Mouse (Mus musculus) ovary, postnatal 14 days (tissue): ENCODE data around the gene Ubtf.
A peak's percentile ranks its signal among the peaks of the same experiment; 100 is the strongest.
"Not testable (repeated sequence)": the region's sequence is repeated elsewhere in the genome, so short reads cannot be mapped to it uniquely, and the experiment has no call there.

Source experiments
- DNase-seq: peaks from one replicate; pipeline ENCODE4 v3.0.0; 2022; ENCODE audit warnings: low spot score

Ubtf gene

DNA sequence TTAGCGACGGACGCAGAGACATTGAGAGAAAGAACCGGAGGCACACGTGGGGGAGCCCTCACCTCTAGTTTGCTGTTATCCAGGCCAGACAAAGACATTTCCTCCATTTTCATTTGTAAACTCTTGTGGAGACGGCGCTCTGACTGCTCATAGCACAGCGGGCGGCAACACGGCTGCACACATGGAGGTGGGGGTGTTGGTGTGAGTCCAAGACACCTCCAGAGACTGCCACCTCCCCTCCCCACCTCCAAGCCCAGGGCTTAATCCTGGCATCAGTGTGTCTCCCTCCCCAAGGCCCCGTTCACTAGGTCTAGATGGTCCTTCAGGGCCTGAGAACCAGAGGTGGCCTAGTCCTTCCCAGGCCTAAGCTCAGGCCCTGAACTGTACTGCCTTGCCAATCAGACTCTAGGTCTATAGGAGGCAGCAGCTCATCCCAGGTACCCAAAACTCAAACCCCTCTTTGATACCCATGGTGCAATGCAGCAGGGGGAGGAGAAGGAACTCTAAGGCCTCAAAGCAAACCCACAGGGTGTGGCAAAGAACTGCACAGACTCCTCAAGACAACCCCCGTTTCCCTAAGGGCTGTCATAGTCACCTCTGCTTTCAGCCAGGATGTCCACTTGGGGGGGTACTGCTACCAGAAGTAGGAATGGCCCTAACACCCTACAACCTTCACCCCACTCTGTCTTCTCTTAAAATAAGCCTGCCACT is 24.5 kb downstream of the Ubtf start:
- DNase-seq = no peak

DNA sequence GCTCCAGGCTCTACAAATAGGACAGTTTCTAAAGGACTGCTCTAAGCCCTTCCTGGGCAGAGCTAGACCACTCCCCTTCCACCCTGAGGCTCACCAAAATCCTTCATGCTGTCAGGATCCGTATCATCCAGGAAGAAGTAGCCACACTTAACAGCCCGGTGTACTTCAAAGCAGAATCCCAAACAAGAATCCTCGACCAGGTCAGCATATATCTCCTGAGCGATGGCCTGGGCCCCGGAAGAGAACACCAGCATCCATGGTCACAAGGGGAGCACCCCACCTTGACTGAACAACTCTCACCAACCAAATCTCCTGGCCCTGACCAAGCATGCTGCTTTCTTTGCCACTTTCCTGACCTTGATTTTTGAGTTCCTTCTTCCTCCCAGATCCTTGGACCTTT is 25.1 kb downstream of the Ubtf start:
- no peak for DNase-seq

GRCm38 (mm10) chr11:102293971-102294370 is 25.6 kb downstream of the Ubtf start:
- no peak for DNase-seq

DNA sequence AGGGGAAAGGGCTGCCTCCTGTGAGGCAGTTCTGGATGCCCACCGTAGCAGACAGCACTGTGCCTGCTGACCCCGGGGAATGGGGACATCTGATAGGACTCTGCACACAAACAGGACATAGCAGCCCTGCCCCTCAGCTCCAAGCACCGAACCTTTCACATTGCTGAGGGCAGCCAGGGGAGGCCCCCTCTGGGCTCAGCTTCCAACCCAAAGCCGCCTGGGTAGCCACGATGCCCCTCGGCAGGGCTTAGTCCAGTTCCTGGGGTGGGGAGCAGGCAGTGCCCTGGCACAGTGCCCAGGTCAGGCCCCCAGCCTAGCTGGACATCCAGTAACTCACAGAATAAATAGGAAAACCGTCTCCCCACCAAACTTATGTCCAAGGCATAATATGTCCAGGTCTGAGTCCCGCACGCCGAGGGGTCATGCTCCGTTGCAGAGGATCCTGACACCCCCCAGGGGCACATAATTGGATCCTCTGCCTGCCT is 28.4 kb downstream of the Ubtf start:
- DNase-seq = no peak

- DNase-seq = no peak
Measured at GRCm38 (mm10) chr11:102290141-102290540, 29.4 kb downstream of the Ubtf start.

DNA sequence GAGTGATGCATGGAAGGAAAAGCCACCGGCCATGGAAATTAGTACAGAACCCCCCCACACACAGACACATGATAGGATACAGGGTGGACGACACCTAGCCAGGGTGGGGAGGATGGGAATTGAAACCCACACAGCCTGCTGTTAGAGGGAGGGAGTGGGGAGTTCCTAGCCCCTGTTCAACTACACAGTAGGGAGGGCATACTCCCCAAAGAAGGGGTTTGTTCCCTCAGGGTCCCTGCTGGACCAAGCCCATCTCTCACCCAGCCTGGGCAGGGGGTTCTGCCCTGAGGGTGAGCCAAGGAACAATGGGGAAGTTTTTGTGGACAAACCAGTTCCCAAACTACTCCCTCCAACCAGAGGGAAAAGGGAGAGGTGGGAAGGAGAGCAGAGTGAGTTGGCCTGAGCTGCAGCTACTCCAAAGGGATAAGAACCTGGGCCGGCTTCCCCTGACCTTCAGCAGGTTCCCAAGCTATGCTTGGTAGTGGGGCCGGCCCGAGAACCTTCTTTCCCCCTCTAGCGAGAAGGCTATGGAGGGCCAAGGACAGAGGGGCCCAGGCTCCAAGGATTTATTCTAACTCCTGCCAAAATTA is 29.9 kb downstream of the Ubtf start:
- DNase-seq = no peak

- DNase-seq = no peak
Measured at GRCm38 (mm10) chr11:102288913-102289312, 30.6 kb downstream of the Ubtf start.

DNA sequence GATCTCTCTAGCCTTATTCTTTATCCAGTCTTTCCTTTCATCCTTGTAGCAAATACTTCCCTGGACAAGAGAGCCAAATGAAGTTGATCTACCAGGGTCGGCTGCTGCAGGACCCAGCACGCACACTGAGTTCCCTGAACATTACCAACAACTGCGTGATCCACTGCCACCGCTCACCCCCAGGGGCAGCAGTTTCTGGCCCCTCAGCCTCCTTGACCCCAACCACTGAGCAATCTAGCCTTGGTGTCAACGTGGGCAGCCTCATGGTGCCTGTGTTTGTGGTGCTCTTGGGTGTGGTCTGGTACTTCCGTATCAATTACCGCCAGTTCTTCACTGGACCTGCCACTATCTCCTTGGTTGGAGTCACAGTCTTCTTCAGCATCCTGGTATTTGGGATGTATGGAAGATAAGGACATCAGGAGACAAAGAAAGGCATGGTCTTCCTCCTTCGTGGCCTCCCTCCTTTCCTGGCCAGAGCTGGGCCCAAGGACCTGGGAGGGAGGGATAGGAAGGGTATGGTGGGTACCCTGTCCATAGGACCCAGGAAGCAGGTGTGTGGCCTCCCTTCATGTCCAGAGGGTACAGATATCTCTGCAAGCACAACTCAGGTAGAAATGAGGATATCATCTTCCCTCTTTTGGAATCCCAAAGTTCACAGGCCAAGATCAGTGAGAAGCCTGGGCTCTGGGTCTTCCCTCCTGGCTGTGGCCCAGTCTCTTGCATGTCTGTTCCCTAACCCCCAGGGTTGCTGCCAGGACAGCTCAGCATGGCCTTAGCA is 31.3 kb downstream of the Ubtf start:
- no peak for DNase-seq

DNA sequence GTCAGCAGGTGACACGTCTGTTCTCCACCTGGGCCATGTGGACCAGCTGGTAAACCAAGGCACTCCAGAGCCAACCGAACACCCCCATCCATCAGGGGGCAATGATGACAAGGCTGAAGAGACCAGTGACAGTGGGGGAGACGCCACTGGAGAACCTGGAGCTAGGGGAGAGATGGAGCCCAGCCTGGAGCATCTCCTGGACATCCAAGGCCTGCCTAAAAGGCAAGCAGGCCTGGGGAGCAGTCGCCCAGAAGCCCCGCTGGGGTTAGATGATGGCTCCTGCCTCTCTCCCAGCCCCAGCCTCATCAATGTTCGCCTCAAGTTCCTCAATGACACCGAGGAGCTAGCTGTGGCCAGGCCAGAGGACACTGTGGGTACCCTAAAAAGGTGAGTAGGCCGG is 32.1 kb downstream of the Ubtf start:
- no peak for DNase-seq

- DNase-seq = no peak
Measured at GRCm38 (mm10) chr11:102285095-102285834, 34.3 kb downstream of the Ubtf start.

- DNase-seq = peak; percentile 90
Measured at GRCm38 (mm10) chr11:102284501-102285094, 34.9 kb downstream of the Ubtf start, which contains the start of gene Tmub2. TSS of gene Tmub2 (plus strand) at chr11:102284931.

DNA sequence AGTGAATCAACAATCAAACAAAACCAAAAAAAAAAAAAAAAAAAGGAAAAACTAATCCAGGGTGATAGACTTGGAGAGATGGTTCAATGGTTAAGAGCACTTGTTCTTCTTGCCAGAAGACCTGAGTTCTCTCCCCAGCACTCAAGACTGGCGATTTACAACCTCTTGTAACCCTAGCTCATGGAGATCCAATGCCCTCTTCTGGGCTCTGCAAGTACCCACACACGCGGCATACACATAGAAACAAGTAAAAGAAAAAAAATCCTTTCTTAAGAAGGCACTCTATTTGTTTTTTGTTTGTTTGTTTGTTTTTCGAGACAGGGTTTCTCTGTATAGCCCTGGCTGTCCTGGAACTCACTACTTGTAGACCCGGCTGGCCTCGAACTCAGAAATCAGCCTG is 35.6 kb downstream of the Ubtf start:
- no peak for DNase-seq

DNA sequence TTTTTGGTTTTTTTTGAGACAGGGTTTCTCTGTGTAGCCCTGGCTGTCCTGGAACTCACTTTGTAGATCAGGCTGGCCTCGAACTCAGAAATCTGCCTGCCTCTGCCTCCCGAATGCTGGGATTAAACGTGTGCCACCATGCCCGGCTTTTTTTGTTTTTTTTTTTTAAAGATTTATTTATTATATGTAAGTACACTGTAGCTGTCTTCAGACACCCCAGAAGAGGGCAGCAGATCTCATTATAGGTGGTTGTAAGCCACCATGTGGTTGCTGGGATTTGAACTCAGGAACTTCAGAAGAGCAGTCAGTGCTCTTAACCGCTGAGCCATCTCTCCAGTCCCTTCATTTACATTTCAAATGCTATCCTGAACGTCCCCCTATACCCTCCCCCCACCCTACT is 39.3 kb downstream of the Ubtf start:
- DNase-seq = not testable (repeated sequence)

- no peak for DNase-seq
Measured at GRCm38 (mm10) chr11:102279595-102279994, 39.9 kb downstream of the Ubtf start.

DNA sequence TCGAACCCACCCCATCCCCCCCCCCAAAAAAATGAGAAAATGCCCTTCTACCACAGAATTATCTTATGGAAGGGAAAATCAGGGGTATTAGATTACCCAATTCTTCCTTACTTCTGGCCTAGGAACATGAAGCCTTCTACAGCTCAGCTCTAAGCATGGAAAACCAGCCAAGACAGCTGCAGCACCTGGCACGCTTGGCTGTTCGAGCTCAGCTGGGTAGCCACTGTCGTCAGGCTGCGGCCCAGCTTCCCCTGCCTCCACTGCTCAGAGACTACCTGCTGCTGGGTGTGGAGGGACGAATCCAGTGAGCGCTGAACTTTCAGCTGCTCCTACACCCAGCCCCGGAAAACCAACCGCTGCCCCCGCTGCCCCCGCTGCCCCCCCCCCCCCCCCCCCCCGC is 41.8 kb downstream of the Ubtf start:
- no peak for DNase-seq

GRCm38 (mm10) chr11:102276411-102276915 is 43.1 kb downstream of the Ubtf start:
- DNase-seq = no peak

GRCm38 (mm10) chr11:102268520-102269244 is 50.9 kb downstream of the Ubtf start, which contains the start of gene Asb16:
TSS of gene Asb16 (plus strand) at chr11:102268743.
- DNase-seq = no peak

DNA sequence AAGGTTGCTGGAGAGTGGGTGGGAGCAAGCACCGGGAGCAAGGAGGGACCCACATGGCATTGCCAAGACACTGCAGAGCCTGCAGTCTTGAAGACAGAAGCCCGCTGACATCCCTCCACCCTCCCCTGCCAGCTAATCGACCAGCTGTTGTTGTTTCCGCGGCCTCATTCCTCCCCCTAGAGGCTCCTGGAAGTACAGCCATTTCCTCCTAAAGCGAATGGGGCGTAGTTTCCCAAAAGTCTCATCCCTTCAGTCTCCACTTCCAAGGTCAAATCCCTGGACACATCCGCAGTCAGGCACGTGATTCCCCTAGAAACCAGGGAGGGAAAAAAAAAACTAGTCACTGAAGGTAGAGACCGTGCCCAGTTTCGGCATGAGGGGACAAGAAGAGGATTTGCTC is 52.1 kb downstream of the Ubtf start:
- peak; percentile 61 for DNase-seq

- DNase-seq = no peak
Measured at GRCm38 (mm10) chr11:102266631-102267355, 52.7 kb downstream of the Ubtf start.

GRCm38 (mm10) chr11:102265816-102266215 is 53.7 kb downstream of the Ubtf start:
- DNase-seq = no peak
